Mouse (Mus musculus): ENCODE measurements at regions not wholly inside any gene's neighbourhood (a gene's known extent, or its start where the extent isn't known, plus 50 kb on each side); places are given as distances from the start of the nearest gene placed in this dataset.
"Not testable (repeated sequence)": the region's sequence is repeated elsewhere in the genome, so short reads cannot be mapped to it uniquely, and the experiment has no call there.

GRCm38 (mm10) chr13:45169716-45170115 lies 91.2 kb downstream of the Gm9817 start:
- Histone ChIP-seq H3K9me3 (ENCODE audit: control insufficient read depth, low read length) (no peaks in the 10 kb centered on the region), H3K9ac (ENCODE audit: low read depth, low read length) (no peak overlapping the region), H3K27ac (ENCODE audit: low read depth, low read length) (no peak overlapping the region), H3K4me1 (replicated peaks; ENCODE audit: control insufficient read depth, insufficient read depth, low read length) (no peaks in the 10 kb centered on the region), H3K4me2 (no peak overlapping the region), H3K4me3 (ENCODE audit: low read depth, low read length) (no peak overlapping the region), H3K36me3 (ENCODE audit: control insufficient read depth, insufficient read depth, low read length) (no peaks in the 10 kb centered on the region), H3K27me3 (replicated peaks; ENCODE audit: control insufficient read depth, insufficient read depth, low read length) (no peaks in the 10 kb centered on the region)
- no peak for ATAC-seq (replicated peaks; ENCODE audit: low FRiP score)
- no peak for DNase-seq (ENCODE audit: low spot score)

GRCm38 (mm10) chr13:45173139-45173538 lies 94.6 kb downstream of the Gm9817 start:
- Histone ChIP-seq H3K9ac (ENCODE audit: low read depth, low read length) (no peak overlapping the region), H3K36me3 (ENCODE audit: control insufficient read depth, insufficient read depth, low read length) (no peaks in the 10 kb centered on the region), H3K4me3 (ENCODE audit: low read depth, low read length) (no peak overlapping the region), H3K4me1 (replicated peaks; ENCODE audit: control insufficient read depth, insufficient read depth, low read length) (no peaks in the 10 kb centered on the region), H3K9me3 (ENCODE audit: control insufficient read depth, low read length) (no peaks in the 10 kb centered on the region), H3K27ac (ENCODE audit: low read depth, low read length) (no peak overlapping the region), H3K4me2 (no peak overlapping the region), H3K27me3 (replicated peaks; ENCODE audit: control insufficient read depth, insufficient read depth, low read length) (no peaks in the 10 kb centered on the region)
- ATAC-seq (replicated peaks; ENCODE audit: low FRiP score) = no peak
- no peak for DNase-seq (ENCODE audit: low spot score)
- WGBS = 84% methylated on average over 9 of the region's 9 CpGs

GRCm38 (mm10) chr13:45175711-45176205 lies 97.3 kb downstream of the Gm9817 start:
- H3K4me1 ChIP-seq (replicated peaks; ENCODE audit: control insufficient read depth, insufficient read depth, low read length); H3K9ac ChIP-seq (ENCODE audit: low read depth, low read length); H3K27ac ChIP-seq (ENCODE audit: low read depth, low read length); DNase-seq (ENCODE audit: low spot score); H3K27me3 ChIP-seq (replicated peaks; ENCODE audit: control insufficient read depth, insufficient read depth, low read length); H3K9me3 ChIP-seq (ENCODE audit: control insufficient read depth, low read length); ATAC-seq (replicated peaks; ENCODE audit: low FRiP score); H3K4me2 ChIP-seq; H3K36me3 ChIP-seq (ENCODE audit: control insufficient read depth, insufficient read depth, low read length); H3K4me3 ChIP-seq (ENCODE audit: low read depth, low read length): not testable (repeated sequence)
- 78% methylated on average over 3 of the region's 3 CpGs for WGBS

- no peak for DNase-seq (ENCODE audit: low spot score)
- H3K4me3 ChIP-seq (ENCODE audit: low read depth, low read length) = no peak overlapping the region
- H3K27ac ChIP-seq (ENCODE audit: low read depth, low read length) = no peak overlapping the region
- no peaks in the 10 kb centered on the region for H3K36me3 ChIP-seq (ENCODE audit: control insufficient read depth, insufficient read depth, low read length)
- no peaks in the 10 kb centered on the region for H3K9me3 ChIP-seq (ENCODE audit: control insufficient read depth, low read length)
- H3K4me1 ChIP-seq (replicated peaks; ENCODE audit: control insufficient read depth, insufficient read depth, low read length) = no peaks in the 10 kb centered on the region
- H3K9ac ChIP-seq (ENCODE audit: low read depth, low read length) = no peak overlapping the region
- ATAC-seq (replicated peaks; ENCODE audit: low FRiP score) = no peak
- H3K4me2 ChIP-seq = no peak overlapping the region
- peaks cover 4% of the 10 kb centered on the region for H3K27me3 ChIP-seq (replicated peaks; ENCODE audit: control insufficient read depth, insufficient read depth, low read length)
- 80% methylated on average over 1 of the region's 1 CpGs for WGBS
Measured at GRCm38 (mm10) chr13:45181529-45182230, 103.2 kb downstream of the Gm9817 start.

GRCm38 (mm10) chr13:45189389-45189788 lies 110.9 kb downstream of the Gm9817 start:
- peaks cover 18% of the 10 kb centered on the region for H3K27me3 ChIP-seq (replicated peaks; ENCODE audit: control insufficient read depth, insufficient read depth, low read length)
- WGBS = 69% methylated on average over 6 of the region's 6 CpGs

GRCm38 (mm10) chr13:45190151-45190550 lies 111.7 kb downstream of the Gm9817 start:
- no peaks in the 10 kb centered on the region for H3K9me3 ChIP-seq (ENCODE audit: control insufficient read depth, low read length)
- WGBS = 67% methylated on average over 4 of the region's 4 CpGs
- no peak for DNase-seq (ENCODE audit: low spot score)
- no peaks in the 10 kb centered on the region for H3K4me1 ChIP-seq (replicated peaks; ENCODE audit: control insufficient read depth, insufficient read depth, low read length)
- H3K4me3 ChIP-seq (ENCODE audit: low read depth, low read length) = no peak overlapping the region
- H3K27ac ChIP-seq (ENCODE audit: low read depth, low read length) = no peak overlapping the region
- no peak overlapping the region for H3K4me2 ChIP-seq
- peaks cover 14% of the 10 kb centered on the region; the same call in 1 of the 2 replicates for H3K27me3 ChIP-seq (replicated peaks; ENCODE audit: control insufficient read depth, insufficient read depth, low read length)
- ATAC-seq (replicated peaks; ENCODE audit: low FRiP score) = no peak
- no peak overlapping the region for H3K9ac ChIP-seq (ENCODE audit: low read depth, low read length)
- H3K36me3 ChIP-seq (ENCODE audit: control insufficient read depth, insufficient read depth, low read length) = no peaks in the 10 kb centered on the region

More at GRCm38 (mm10) chr13:45189389-45189788, 110.9 kb downstream of the Gm9817 start:
- Histone ChIP-seq H3K27ac (ENCODE audit: low read depth, low read length) (no peak overlapping the region), H3K4me2 (no peak overlapping the region), H3K9ac (ENCODE audit: low read depth, low read length) (no peak overlapping the region), H3K36me3 (ENCODE audit: control insufficient read depth, insufficient read depth, low read length) (no peaks in the 10 kb centered on the region), H3K9me3 (ENCODE audit: control insufficient read depth, low read length) (no peaks in the 10 kb centered on the region), H3K4me3 (ENCODE audit: low read depth, low read length) (no peak overlapping the region), H3K4me1 (replicated peaks; ENCODE audit: control insufficient read depth, insufficient read depth, low read length) (no peaks in the 10 kb centered on the region)
- DNase-seq (ENCODE audit: low spot score) = no peak
- no peak for ATAC-seq (replicated peaks; ENCODE audit: low FRiP score)

GRCm38 (mm10) chr13:45192079-45192478 lies 113.6 kb downstream of the Gm9817 start:
- H3K27ac ChIP-seq (ENCODE audit: low read depth, low read length) = no peak overlapping the region
- H3K4me2 ChIP-seq = no peak overlapping the region
- H3K4me1 ChIP-seq (replicated peaks; ENCODE audit: control insufficient read depth, insufficient read depth, low read length) = no peaks in the 10 kb centered on the region
- H3K4me3 ChIP-seq (ENCODE audit: low read depth, low read length) = no peak overlapping the region
- no peak overlapping the region for H3K9ac ChIP-seq (ENCODE audit: low read depth, low read length)
- DNase-seq (ENCODE audit: low spot score) = no peak
- no peak for ATAC-seq (replicated peaks; ENCODE audit: low FRiP score)
- no peaks in the 10 kb centered on the region for H3K36me3 ChIP-seq (ENCODE audit: control insufficient read depth, insufficient read depth, low read length)
- peaks cover 14% of the 10 kb centered on the region; the same call in 1 of the 2 replicates for H3K27me3 ChIP-seq (replicated peaks; ENCODE audit: control insufficient read depth, insufficient read depth, low read length)
- 70% methylated on average over 8 of the region's 8 CpGs for WGBS
- H3K9me3 ChIP-seq (ENCODE audit: control insufficient read depth, low read length) = no peaks in the 10 kb centered on the region

- H3K27ac ChIP-seq (ENCODE audit: low read depth, low read length) = no peak overlapping the region
Measured at GRCm38 (mm10) chr13:45195562-45195961, 117.1 kb downstream of the Gm9817 start.

GRCm38 (mm10) chr13:45196363-45196762 lies 117.9 kb downstream of the Gm9817 start:
- no peak overlapping the region for H3K4me2 ChIP-seq
- H3K9me3 ChIP-seq (ENCODE audit: control insufficient read depth, low read length) = no peaks in the 10 kb centered on the region
- no peaks in the 10 kb centered on the region for H3K4me1 ChIP-seq (replicated peaks; ENCODE audit: control insufficient read depth, insufficient read depth, low read length)
- peaks cover 6% of the 10 kb centered on the region; the same call in 1 of the 2 replicates for H3K27me3 ChIP-seq (replicated peaks; ENCODE audit: control insufficient read depth, insufficient read depth, low read length)
- no peak for ATAC-seq (replicated peaks; ENCODE audit: low FRiP score)
- no peak overlapping the region for H3K9ac ChIP-seq (ENCODE audit: low read depth, low read length)
- DNase-seq (ENCODE audit: low spot score) = no peak
- no peaks in the 10 kb centered on the region for H3K36me3 ChIP-seq (ENCODE audit: control insufficient read depth, insufficient read depth, low read length)
- no peak overlapping the region for H3K4me3 ChIP-seq (ENCODE audit: low read depth, low read length)
- no peak overlapping the region for H3K27ac ChIP-seq (ENCODE audit: low read depth, low read length)

More at GRCm38 (mm10) chr13:45195562-45195961, 117.1 kb downstream of the Gm9817 start:
- H3K9ac ChIP-seq (ENCODE audit: low read depth, low read length) = no peak overlapping the region
- H3K4me1 ChIP-seq (replicated peaks; ENCODE audit: control insufficient read depth, insufficient read depth, low read length) = no peaks in the 10 kb centered on the region
- no peaks in the 10 kb centered on the region for H3K9me3 ChIP-seq (ENCODE audit: control insufficient read depth, low read length)
- no peak overlapping the region for H3K4me3 ChIP-seq (ENCODE audit: low read depth, low read length)
- ATAC-seq (replicated peaks; ENCODE audit: low FRiP score) (no peak), DNase-seq (ENCODE audit: low spot score) (no peak)
- peaks cover 6% of the 10 kb centered on the region; the same call in 1 of the 2 replicates for H3K27me3 ChIP-seq (replicated peaks; ENCODE audit: control insufficient read depth, insufficient read depth, low read length)
- no peak overlapping the region for H3K4me2 ChIP-seq
- WGBS = 36% methylated on average over 2 of the region's 2 CpGs
- H3K36me3 ChIP-seq (ENCODE audit: control insufficient read depth, insufficient read depth, low read length) = no peaks in the 10 kb centered on the region
